Mouse (Mus musculus): ENCODE results near the gene Neurod2.

DNA sequence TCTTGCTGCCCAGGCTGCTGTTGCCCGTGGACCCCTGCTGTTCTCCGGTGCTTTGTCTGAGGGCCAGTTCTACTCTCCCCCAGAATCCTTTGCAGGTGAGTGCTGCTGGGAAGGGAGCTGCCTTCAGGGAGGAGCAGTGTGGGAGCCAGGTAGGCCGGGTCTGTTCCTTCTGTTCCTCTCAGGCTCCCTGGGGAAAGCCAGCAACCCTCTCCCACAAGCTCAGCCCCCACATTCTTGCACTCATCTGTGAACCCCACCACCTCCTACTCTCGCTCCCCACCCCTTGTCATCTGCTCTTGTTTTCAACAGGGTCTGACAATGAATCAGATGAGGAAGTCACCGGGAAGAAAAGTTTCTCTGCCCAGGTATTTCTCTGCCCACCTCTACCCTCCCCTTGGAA lies 47.3 kb upstream of the Neurod2 start:
- no peak for TF ChIP-seq POLR2A (IDR thresholded peaks at IDR 0.05; ENCODE audit: borderline replicate concordance, insufficient read depth, low read length)
- TF ChIP-seq CTCF (IDR thresholded peaks at IDR 0.05; ENCODE audit: borderline replicate concordance, insufficient read depth, low read depth, low read length): no peak

All from cerebellum, adult 2 months (tissue).